Mouse (Mus musculus): ENCODE results near the gene Rps6ka5.

Rps6ka5 gene

GRCm38 (mm10) chr12:100531740-100532139 is 195.0 kb downstream of the Rps6ka5 start:
- DNase-seq (ENCODE audit: low read depth, low spot score) = no peak

- no peak for DNase-seq (ENCODE audit: low read depth, low spot score)
These were observed 195.9 kb downstream of the Rps6ka5 start for GRCm38 (mm10) chr12:100530871-100531270.

GRCm38 (mm10) chr12:100529651-100530050 is 197.1 kb downstream of the Rps6ka5 start:
- DNase-seq (ENCODE audit: low read depth, low spot score) = no peak

DNA sequence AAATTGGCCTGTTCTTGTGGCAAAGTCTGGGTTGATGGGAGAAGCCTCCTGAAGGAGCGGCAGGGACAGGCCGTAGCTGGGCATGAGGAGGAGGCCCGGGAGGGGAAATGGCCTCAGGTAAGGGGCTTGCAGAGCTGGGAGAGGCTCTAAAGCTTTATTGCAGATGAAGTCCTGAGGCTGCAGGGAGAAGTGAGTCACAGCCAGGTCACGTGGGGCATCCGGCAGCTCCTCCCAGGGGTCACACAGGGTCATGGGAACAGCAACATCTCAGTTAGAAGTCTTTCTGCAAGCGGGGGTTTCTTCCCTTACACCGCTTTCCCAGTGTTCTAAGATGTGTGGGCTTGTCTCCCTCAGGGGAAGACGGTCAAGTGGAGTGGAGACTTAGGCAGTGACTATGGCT is 197.6 kb downstream of the Rps6ka5 start:
- no peak for DNase-seq (ENCODE audit: low read depth, low spot score)

GRCm38 (mm10) chr12:100528246-100528645 is 198.5 kb downstream of the Rps6ka5 start:
- no peak for DNase-seq (ENCODE audit: low read depth, low spot score)

- peak; percentile 82 for DNase-seq (ENCODE audit: low read depth, low spot score)
These were observed 199.0 kb downstream of the Rps6ka5 start for GRCm38 (mm10) chr12:100527753-100528152.

DNA sequence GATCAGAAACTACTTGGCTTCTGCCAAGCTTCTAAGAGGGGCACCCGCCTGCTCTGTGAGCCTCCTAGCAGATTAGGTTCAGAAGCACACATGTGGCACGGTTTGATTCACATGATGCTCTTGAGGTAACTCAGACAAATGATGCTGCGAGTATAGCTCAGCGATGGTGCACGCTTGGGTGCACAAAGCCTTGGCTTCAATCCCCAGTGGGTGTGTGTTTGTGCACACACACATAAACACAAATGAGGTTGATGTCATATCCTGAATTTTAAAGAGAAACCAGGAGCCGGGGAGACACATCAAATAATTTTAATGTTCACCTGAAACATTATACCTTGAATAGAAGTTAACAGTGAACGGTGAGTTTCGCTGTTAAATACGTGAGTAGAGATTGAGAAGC is 199.5 kb downstream of the Rps6ka5 start:
- no peak for DNase-seq (ENCODE audit: low read depth, low spot score)

DNA sequence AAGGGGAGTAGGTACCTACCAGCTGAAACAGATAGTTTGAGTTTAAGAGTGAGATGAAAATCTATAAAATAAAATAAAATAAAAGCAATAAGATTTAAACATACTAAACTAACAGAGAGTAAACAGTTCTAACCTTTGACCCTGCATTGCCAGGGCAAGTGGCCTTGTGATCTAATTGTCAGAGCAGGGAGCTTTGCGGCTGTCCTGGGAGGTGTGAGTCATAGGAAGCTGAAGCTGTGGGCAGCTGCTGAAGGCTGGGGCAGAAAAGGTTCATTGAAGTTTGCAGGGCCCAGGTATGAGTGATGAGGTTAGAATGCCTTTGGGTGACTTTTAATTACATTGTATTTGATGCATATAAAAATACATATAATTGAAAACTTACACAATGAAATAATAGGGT is 200.8 kb downstream of the Rps6ka5 start:
- DNase-seq (ENCODE audit: low read depth, low spot score) = no peak

DNA sequence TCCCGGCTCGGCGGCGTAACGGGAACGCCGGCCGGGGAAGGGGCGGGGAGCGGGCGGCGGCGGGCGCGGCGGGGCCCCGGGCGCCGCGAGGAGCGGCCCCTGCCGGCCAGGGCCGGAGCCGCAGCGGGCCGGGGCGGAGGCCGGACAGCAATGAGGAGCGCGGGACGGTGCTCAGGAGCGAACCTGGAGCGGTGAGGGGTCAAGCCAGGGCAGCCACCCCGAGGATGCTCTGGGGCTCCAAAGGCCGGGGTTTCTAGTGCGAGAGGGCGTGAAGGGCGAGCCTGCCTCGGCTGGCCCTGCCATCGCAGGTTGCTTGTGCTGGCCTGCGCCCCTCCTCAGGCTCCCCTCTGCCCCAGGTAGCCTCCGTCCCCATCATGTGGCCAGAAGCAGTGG is 206.0 kb downstream of the Rps6ka5 start, which contains the start of gene Ttc7b:
Gene Ttc7b, minus strand, starts transcription at position 33 of the 393 bp plus-strand sequence.
- no peak for DNase-seq (ENCODE audit: low read depth, low spot score)

GRCm38 (mm10) chr12:100520077-100520793 is 206.5 kb downstream of the Rps6ka5 start:
- DNase-seq (ENCODE audit: low read depth, low spot score) = no peak

- no peak for DNase-seq (ENCODE audit: low read depth, low spot score)
These were observed 207.1 kb downstream of the Rps6ka5 start for GRCm38 (mm10) chr12:100519684-100520076.

GRCm38 (mm10) chr12:100517371-100517770 is 209.4 kb downstream of the Rps6ka5 start:
- DNase-seq (ENCODE audit: low read depth, low spot score) = no peak

DNA sequence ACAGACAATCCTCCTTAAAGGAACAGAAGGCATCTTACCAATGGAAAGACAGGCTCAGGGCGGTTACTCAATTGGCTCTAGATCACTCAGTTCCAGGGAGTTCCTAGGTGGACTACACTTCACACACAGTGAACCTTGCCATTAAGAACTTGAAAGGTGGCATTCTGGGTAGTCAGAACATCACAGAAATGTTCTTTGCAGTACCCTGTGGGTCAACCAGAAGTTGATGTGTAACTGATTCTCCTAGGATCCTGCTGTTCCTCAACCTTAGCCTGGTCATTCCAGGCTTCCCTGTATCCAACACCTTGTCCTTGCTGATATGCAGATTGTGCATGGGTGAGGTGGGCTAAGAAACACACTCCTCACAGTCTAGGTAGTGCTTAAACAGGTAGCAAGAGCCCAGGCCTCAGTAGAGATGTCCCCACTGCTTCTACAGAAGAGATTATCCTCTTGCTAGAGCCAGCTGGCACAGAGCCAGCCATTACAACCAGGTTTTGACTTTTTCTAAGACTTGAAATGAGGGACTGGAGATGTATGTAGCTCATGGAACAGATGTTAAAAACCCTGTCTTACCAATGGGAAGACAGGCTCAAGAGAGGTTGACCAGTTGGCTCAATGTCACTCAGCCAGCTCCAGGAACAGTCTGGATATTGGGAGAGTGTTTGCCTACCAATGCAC is 210.5 kb downstream of the Rps6ka5 start:
- no peak for DNase-seq (ENCODE audit: low read depth, low spot score)

GRCm38 (mm10) chr12:100515493-100515892 is 211.3 kb downstream of the Rps6ka5 start:
- no peak for DNase-seq (ENCODE audit: low read depth, low spot score)

DNA sequence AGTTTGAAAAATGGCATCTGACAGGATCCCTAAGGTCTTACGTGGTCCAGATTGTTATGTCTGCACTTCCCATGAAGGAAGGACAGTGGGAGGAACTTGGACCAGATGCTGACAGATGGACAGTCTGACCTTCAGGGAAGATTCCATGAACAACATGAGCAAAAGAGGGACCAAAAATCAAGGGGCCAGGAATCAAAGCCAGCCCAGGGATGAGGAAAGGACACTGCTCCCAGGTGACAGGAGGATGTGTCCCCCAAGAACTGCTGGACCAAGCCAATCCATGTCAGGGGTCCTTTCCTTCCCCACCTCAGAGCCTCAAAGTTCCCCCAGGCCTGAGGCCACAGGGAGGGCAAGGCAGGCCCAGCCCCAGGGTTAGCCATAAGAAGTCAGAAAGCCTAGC is 212.2 kb downstream of the Rps6ka5 start:
- DNase-seq (ENCODE audit: low read depth, low spot score) = no peak

- DNase-seq (ENCODE audit: low read depth, low spot score) = no peak
These were observed 213.7 kb downstream of the Rps6ka5 start for GRCm38 (mm10) chr12:100513131-100513530.

DNA sequence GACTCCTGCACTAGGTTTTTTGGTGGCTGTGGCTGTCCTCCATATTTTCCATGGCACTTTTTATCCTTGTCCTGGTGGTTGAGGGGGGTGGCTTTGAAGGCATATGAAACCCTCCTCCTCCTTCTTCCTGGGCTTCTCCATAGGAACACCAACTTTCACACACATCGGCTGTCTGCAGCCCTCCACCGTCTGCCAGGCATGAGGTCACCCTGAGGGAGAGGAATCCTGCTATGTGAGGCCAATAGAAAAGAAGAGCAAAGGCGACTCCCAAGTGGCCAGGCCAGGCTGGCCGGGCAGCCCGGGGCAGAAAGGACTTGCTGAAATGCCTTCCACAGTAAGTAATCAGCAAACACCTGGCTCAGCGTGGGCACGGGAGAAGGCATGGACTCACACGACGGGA is 214.1 kb downstream of the Rps6ka5 start:
- DNase-seq (ENCODE audit: low read depth, low spot score) = no peak

- no peak for DNase-seq (ENCODE audit: low read depth, low spot score)
These were observed 217.0 kb downstream of the Rps6ka5 start for GRCm38 (mm10) chr12:100509615-100510282.

- DNase-seq (ENCODE audit: low read depth, low spot score) = no peak
These were observed 218.1 kb downstream of the Rps6ka5 start for GRCm38 (mm10) chr12:100508668-100509067.

GRCm38 (mm10) chr12:100505484-100505883 is 221.3 kb downstream of the Rps6ka5 start:
- DNase-seq (ENCODE audit: low read depth, low spot score) = no peak

- no peak for DNase-seq (ENCODE audit: low read depth, low spot score)
These were observed 222.2 kb downstream of the Rps6ka5 start for GRCm38 (mm10) chr12:100504585-100504984.

GRCm38 (mm10) chr12:100503659-100504058 is 223.1 kb downstream of the Rps6ka5 start:
- DNase-seq (ENCODE audit: low read depth, low spot score) = no peak

DNA sequence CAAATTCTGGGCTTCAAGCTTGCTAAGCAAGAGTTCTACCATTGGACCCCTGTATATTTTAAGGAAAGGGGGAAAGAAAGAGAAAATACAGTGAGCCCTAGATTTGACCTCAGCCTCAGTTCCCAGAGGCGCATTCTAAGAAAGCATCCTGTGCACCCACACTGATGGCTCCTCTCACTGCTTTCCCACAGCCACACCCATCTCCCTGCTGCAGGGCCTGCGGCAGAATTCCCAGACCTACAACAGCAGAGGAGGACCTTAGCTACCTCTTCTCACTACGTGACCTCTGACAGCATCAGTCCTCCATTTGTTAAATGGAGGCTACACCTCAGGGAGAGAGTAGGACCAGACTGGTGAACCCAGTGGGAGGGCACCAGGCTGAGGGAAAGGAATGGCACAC is 224.2 kb downstream of the Rps6ka5 start:
- no peak for DNase-seq (ENCODE audit: low read depth, low spot score)

Data from forelimb bud, embryonic 11.5 days (tissue).